Mouse (Mus musculus) heart, adult 2 months (tissue): ENCODE data around the gene Fcgr2b. TPM values are rescaled to one million over a fixed set of nuclear protein-coding genes. Genes with fewer than 3 reads are reported as not detected.

Source experiments
- DNase-seq, 2 experiments: peaks; one replicate each; pipeline ENCODE4 v3.0.0; 2021
- H3K27ac ChIP-seq: fragments of 200-600 bp; 2 replicates; pipeline ENCODE4 v1.8.1; 2022
- H3K27me3 ChIP-seq: fragments of 200-500 bp; 2 replicates; pipeline ENCODE4 v1.6.1; 2012; ENCODE audit warnings: mild to moderate bottlenecking, low read length, inconsistent platforms, mixed read lengths; ENCODE audit not compliant: control insufficient read depth, insufficient read depth
- H3K36me3 ChIP-seq: fragments of 200-500 bp; 2 replicates; pipeline ENCODE4 v1.6.1; 2012; ENCODE audit warnings: low read length, inconsistent platforms; ENCODE audit not compliant: control insufficient read depth, insufficient read depth
- H3K4me1 ChIP-seq: fragments of 200-500 bp; 2 replicates; pipeline ENCODE4 v1.6.1; 2011; ENCODE audit warnings: low read length; ENCODE audit not compliant: control insufficient read depth, insufficient read depth
- H3K4me3 ChIP-seq: fragments of 200-600 bp; 2 replicates; pipeline ENCODE4 v1.8.1; 2022
- H3K79me2 ChIP-seq: fragments of 200-500 bp; replicated peaks from 2 replicates; pipeline ENCODE4 v1.6.1; 2012; ENCODE audit warnings: mild to moderate bottlenecking, inconsistent platforms, low read length, moderate library complexity, mixed read lengths; ENCODE audit not compliant: control insufficient read depth, insufficient read depth
- H3K9ac ChIP-seq: fragments of 200-500 bp; 2 replicates; pipeline ENCODE4 v1.6.1; 2012; ENCODE audit warnings: low read depth, mild to moderate bottlenecking, control low read depth, inconsistent platforms, low read length, mixed read lengths
- CTCF ChIP-seq: fragments of 200-600 bp; IDR thresholded peaks from 2 replicates; pipeline ENCODE4 v1.8.1; 2022; ENCODE audit warnings: antibody characterized with exemption, mild to moderate bottlenecking, moderate library complexity
- EP300 ChIP-seq: fragments of 200-500 bp; IDR thresholded peaks from 2 replicates; pipeline ENCODE4 v1.6.1; 2011; ENCODE audit warnings: low read depth, low read length, control low read depth; ENCODE audit not compliant: insufficient read depth
- POLR2A ChIP-seq: fragments of 200-500 bp; IDR thresholded peaks from 2 replicates; pipeline ENCODE4 v1.6.1; 2011; ENCODE audit warnings: mild to moderate bottlenecking, low read depth, low read length, control low read depth; ENCODE audit not compliant: insufficient read depth
- WGBS: fragments of 180-500 bp; shearing (Covaris S2); methylation state at CpG from one replicate; pipeline ENCODE4 v1.1.7; 2018; 5-methylcytosine and 5-hydroxymethylcytosine counted together
- intact Hi-C: fragments of 180-260 bp; cut with DNase I; formaldehyde crosslinking; loops from one replicate; pipeline ENCODE4 v1.15.1; 2025
- polyA plus RNA-seq: library from polyadenylated mRNA; depleted of rRNA; stranded (reverse); fragments of >200 nt; gene quantifications from 2 replicates; pipeline ENCODE4 v1.2.3, GENCODE M21; 2012
- total RNA-seq, 2 experiments: library from RNA; stranded (reverse); gene quantifications; 2 replicates each; pipeline ENCODE4 v1.2.3; 2021

Fcgr2b gene
- total and polyA plus RNA-seq, 3 experiments = 7.4 to 10.9 (median 8.4) TPM

DNA sequence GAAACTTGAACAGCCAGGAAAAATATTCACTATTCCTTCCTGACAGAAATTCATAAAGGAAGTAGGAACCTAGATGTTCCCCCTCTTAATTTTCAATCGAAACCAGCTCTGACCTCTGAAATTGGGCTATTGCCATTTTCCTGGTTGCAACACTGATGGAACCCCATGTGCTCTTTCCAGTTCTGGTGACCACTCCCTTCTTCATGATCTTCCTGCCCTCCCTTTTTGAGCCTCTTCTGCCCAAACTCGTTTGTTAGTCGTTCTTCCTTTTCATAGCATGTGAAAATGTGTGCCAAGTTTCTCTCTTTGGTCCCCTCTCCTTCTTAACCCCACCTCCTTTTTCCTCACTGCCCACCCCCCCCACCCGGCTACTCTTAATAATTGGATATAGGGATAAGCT, 35.4 kb upstream of the Fcgr2b start:
- no peak overlapping the region for H3K27ac ChIP-seq
- no peak for TF ChIP-seq POLR2A
- no peak for TF ChIP-seq EP300
- TF ChIP-seq CTCF = no peak
- H3K36me3 ChIP-seq = no peaks in the 10 kb centered on the region
- no peaks in the 10 kb centered on the region for H3K27me3 ChIP-seq
- no peaks in the 10 kb centered on the region for H3K79me2 ChIP-seq
- no peaks in the 10 kb centered on the region for H3K4me1 ChIP-seq
- H3K9ac ChIP-seq = no peak overlapping the region
- WGBS = 64% methylated on average over 4 of the region's 4 CpGs
- intact Hi-C loops = no loop called here
- DNase-seq = no peak
- no peak overlapping the region for H3K4me3 ChIP-seq

DNA sequence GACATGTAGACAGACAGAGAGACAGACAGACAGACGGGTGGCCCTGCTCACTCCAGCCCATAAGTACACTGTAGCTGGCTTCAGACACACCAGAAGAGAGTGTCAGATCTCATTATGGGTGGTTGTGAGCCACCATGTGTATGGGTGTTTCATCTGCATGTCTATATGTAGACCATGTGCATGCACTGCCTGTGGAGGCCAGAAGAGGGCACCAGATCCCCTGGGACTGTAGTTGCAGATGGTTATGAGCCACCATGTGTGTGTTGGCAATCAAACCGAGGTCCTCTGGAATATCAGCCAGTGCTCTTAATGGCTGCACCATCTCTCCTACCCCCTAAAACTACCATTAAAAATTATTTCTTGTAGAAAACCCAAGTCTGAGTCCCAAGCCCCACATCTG, 30.6 kb upstream of the Fcgr2b start:
- intact Hi-C loops = no loop called here
- no peaks in the 10 kb centered on the region for H3K27me3 ChIP-seq
- no peak overlapping the region for H3K27ac ChIP-seq
- no peaks in the 10 kb centered on the region for H3K36me3 ChIP-seq
- no peak for DNase-seq
- H3K4me1 ChIP-seq = no peaks in the 10 kb centered on the region
- H3K79me2 ChIP-seq = no peaks in the 10 kb centered on the region
- TF ChIP-seq POLR2A (no peak), CTCF (peak; percentile 41), EP300 (no peak)
- H3K4me3 ChIP-seq = no peak overlapping the region
- H3K9ac ChIP-seq = no peak overlapping the region
- WGBS = 77% methylated on average over 2 of the region's 2 CpGs

DNA sequence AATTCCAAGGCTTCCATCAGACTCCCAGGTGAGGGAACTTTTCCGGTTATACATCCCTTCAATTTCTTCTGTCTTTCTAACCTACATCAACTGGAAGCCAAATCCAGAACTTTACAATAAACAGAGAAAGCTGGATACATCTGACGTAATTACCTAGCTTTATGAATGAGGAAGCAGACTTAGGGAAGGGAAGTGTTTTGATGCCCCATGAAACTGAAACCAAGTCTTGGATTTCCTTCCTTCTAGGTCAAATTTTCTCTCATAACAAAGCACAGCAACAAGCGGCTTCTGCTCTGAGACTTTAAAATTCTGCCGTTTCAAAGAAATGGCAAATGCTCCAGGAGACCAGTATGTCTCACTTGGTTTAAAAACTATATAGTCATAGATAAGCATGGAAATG, 30.0 kb upstream of the Fcgr2b start:
- no peak for DNase-seq
- H3K27ac ChIP-seq = no peak overlapping the region
- WGBS = 78% methylated on average over 4 of the region's 4 CpGs

DNA sequence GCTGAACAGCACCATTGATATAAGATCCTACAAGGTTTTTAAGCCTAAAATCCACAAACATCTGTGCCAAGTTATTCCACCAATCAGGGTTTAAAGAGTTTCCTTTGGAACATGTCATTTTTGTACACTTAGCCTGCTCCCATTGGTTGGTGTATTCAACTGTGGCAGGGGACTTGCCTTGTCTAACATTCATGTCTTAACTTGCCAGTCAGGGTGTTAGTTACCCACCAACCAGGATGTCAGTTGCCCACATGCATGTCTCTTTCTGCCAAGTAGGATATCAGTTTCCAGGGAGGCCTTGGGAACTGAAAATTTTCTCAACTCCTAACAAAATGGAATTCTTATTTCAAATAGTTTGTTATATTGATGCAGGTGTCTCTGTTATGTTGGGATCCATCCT, 29.2 kb upstream of the Fcgr2b start:
- H3K9ac ChIP-seq = no peak overlapping the region
- intact Hi-C loops = no loop called here
- no peak overlapping the region for H3K27ac ChIP-seq
- DNase-seq = no peak
- H3K79me2 ChIP-seq = no peaks in the 10 kb centered on the region
- no peak for TF ChIP-seq EP300
- no peaks in the 10 kb centered on the region for H3K36me3 ChIP-seq
- no peaks in the 10 kb centered on the region for H3K27me3 ChIP-seq
- no peak overlapping the region for H3K4me3 ChIP-seq
- no peaks in the 10 kb centered on the region for H3K4me1 ChIP-seq

More for the DNA sequence above, 30.0 kb upstream of the Fcgr2b start:
- no peaks in the 10 kb centered on the region for H3K79me2 ChIP-seq
- TF ChIP-seq EP300 = no peak
- TF ChIP-seq POLR2A = no peak
- no peak for TF ChIP-seq CTCF
- H3K36me3 ChIP-seq = no peaks in the 10 kb centered on the region
- H3K9ac ChIP-seq = no peak overlapping the region
- H3K27me3 ChIP-seq = no peaks in the 10 kb centered on the region
- H3K4me1 ChIP-seq = no peaks in the 10 kb centered on the region
- no peak overlapping the region for H3K4me3 ChIP-seq
- intact Hi-C loops = no loop called here

DNA sequence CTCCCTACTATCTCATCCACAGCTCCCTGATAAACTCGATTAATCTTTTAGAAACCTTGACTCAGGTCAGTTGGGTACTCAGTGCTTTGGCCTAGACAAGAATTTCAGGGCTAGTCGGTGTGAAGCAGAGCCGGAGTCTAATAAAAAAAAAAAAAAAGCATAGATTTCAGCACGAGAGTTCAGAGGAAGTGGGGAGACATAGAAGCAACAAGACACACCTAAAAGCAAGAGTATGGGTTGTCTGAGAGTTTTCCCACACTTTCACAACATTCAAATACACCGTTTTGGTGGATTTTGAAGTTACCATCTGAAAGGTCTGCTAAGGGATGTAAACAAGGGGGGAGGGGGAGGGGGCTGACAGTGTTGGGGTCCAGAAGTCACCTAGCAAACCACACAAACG, 28.7 kb upstream of the Fcgr2b start:
- Histone ChIP-seq H3K4me1 (no peaks in the 10 kb centered on the region), H3K4me3 (no peak overlapping the region), H3K9ac (no peak overlapping the region), H3K36me3 (no peaks in the 10 kb centered on the region), H3K79me2 (no peaks in the 10 kb centered on the region), H3K27ac (no peak overlapping the region), H3K27me3 (no peaks in the 10 kb centered on the region)
- intact Hi-C loops = no loop called here
- no peak for TF ChIP-seq CTCF
- no peak for TF ChIP-seq POLR2A
- TF ChIP-seq EP300 = no peak
- DNase-seq = no peak
- 54% methylated on average over 6 of the region's 6 CpGs for WGBS

DNA sequence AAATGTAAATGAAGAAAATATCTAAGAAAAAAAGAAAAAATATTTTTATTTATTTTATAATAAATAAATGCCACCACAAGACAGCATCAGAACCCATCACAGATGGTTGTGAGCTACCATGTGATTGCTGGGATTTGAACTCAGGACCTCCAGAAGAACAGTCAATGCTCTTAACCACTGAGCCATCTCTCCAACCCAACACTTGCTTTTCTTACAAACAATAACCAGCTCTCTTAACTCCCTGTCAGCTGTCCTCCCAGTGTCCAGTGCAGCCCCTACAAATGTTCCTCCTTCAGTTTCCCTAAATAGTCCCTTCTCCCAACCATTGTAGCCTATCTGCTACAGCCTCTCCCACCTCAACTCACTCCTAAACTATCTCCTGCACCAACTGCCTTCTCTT, 23.5 kb upstream of the Fcgr2b start:
- no peak overlapping the region for H3K4me3 ChIP-seq
- intact Hi-C loops = no loop called here
- H3K79me2 ChIP-seq = no peaks in the 10 kb centered on the region
- TF ChIP-seq POLR2A (no peak), CTCF (no peak), EP300 (no peak)
- H3K36me3 ChIP-seq = no peaks in the 10 kb centered on the region
- DNase-seq = no peak
- H3K27ac ChIP-seq = no peak overlapping the region
- H3K9ac ChIP-seq = no peak overlapping the region
- H3K27me3 ChIP-seq = no peaks in the 10 kb centered on the region
- no peaks in the 10 kb centered on the region for H3K4me1 ChIP-seq
